Mouse (Mus musculus): ENCODE measurements around the gene Lrrc3c. TPM values are rescaled to one million over a fixed set of nuclear protein-coding genes. Genes with fewer than 3 reads are reported as not detected.
A peak's percentile ranks its signal among the peaks of the same experiment; 100 is the strongest.
"Not testable (repeated sequence)": the region's sequence is repeated elsewhere in the genome, so short reads cannot be mapped to it uniquely, and the experiment has no call there.

Lrrc3c gene
- total and polyA plus RNA-seq, 2 experiments from 2014 or later: not detected

GRCm38 (mm10) chr11:98625611-98626410, 27.7 kb downstream of the Lrrc3c start, which contains the start of the genes Gm12355 and Gsdma3:
Gene Gm12355 (minus strand): TSS chr11:98625661.
Gene Gsdma3 (plus strand): TSS chr11:98626360.
- no peaks in the 10 kb centered on the region for H3K9me3 ChIP-seq (ENCODE audit: low read length)
- no peak within 1 kb of the TSS for H3K27ac ChIP-seq
- no peak for ATAC-seq
- H3K4me2 ChIP-seq (ENCODE audit: low read depth, low read length): no peak within 1 kb of the TSS
- no peaks in the 10 kb centered on the region for H3K27me3 ChIP-seq (ENCODE audit: insufficient read depth, low read length)
- no peaks in the 10 kb centered on the region for H3K36me3 ChIP-seq (ENCODE audit: insufficient read depth, low read length)
- 90% methylated on average over 10 of the region's 10 CpGs for WGBS
- no peak for TF ChIP-seq CTCF (IDR thresholded peaks at IDR 0.05; ENCODE audit: low read depth)
- no peak within 1 kb of the TSS for H3K9ac ChIP-seq (replicated peaks; ENCODE audit: low read length)
- no peak for DNase-seq (ENCODE audit: low spot score)
- H3K4me3 ChIP-seq (ENCODE audit: low read length): no peak within 1 kb of the TSS
- H3K4me1 ChIP-seq (ENCODE audit: insufficient read depth, low read length): no peaks in the 10 kb centered on the region

- no peaks in the 10 kb centered on the region for H3K36me3 ChIP-seq (ENCODE audit: insufficient read depth, low read length)
- ATAC-seq (peak; percentile 73; the same call in 1 of the 2 replicates), DNase-seq (ENCODE audit: low spot score) (peak; percentile 57)
- no peaks in the 10 kb centered on the region for H3K27me3 ChIP-seq (ENCODE audit: insufficient read depth, low read length)
- H3K9ac ChIP-seq (replicated peaks; ENCODE audit: low read length): no peak overlapping the region
- no peak for TF ChIP-seq CTCF (IDR thresholded peaks at IDR 0.05; ENCODE audit: low read depth)
- no peaks in the 10 kb centered on the region for H3K4me1 ChIP-seq (ENCODE audit: insufficient read depth, low read length)
- no peak overlapping the region for H3K4me3 ChIP-seq (ENCODE audit: low read length)
- H3K9me3 ChIP-seq (ENCODE audit: low read length): no peaks in the 10 kb centered on the region
- WGBS: 71% methylated on average over 3 of the region's 3 CpGs
- no peak overlapping the region for H3K27ac ChIP-seq
- H3K4me2 ChIP-seq (ENCODE audit: low read depth, low read length): no peak overlapping the region
Measured at GRCm38 (mm10) chr11:98628706-98629105, 30.6 kb downstream of the Lrrc3c start.

GRCm38 (mm10) chr11:98630646-98631045, 32.6 kb downstream of the Lrrc3c start:
- no peak for DNase-seq (ENCODE audit: low spot score)
- H3K9me3 ChIP-seq (ENCODE audit: low read length): no peaks in the 10 kb centered on the region
- H3K4me1 ChIP-seq (ENCODE audit: insufficient read depth, low read length): no peaks in the 10 kb centered on the region
- no peak overlapping the region for H3K9ac ChIP-seq (replicated peaks; ENCODE audit: low read length)
- TF ChIP-seq CTCF (IDR thresholded peaks at IDR 0.05; ENCODE audit: low read depth): no peak
- ATAC-seq: no peak
- no peaks in the 10 kb centered on the region for H3K27me3 ChIP-seq (ENCODE audit: insufficient read depth, low read length)
- 90% methylated on average over 5 of the region's 5 CpGs for WGBS
- no peak overlapping the region for H3K4me3 ChIP-seq (ENCODE audit: low read length)
- H3K27ac ChIP-seq: no peak overlapping the region
- no peak overlapping the region for H3K4me2 ChIP-seq (ENCODE audit: low read depth, low read length)
- no peaks in the 10 kb centered on the region for H3K36me3 ChIP-seq (ENCODE audit: insufficient read depth, low read length)

- not testable (repeated sequence) for ATAC-seq; H3K36me3 ChIP-seq (ENCODE audit: insufficient read depth, low read length); H3K27me3 ChIP-seq (ENCODE audit: insufficient read depth, low read length); H3K9me3 ChIP-seq (ENCODE audit: low read length); H3K4me2 ChIP-seq (ENCODE audit: low read depth, low read length); H3K27ac ChIP-seq; H3K4me3 ChIP-seq (ENCODE audit: low read length); H3K4me1 ChIP-seq (ENCODE audit: insufficient read depth, low read length); H3K9ac ChIP-seq (replicated peaks; ENCODE audit: low read length); DNase-seq (ENCODE audit: low spot score)
- 38% methylated on average over 10 of the region's 10 CpGs for WGBS
- TF ChIP-seq CTCF (IDR thresholded peaks at IDR 0.05; ENCODE audit: low read depth): peak; percentile 46
Measured at GRCm38 (mm10) chr11:98635312-98635970, 37.4 kb downstream of the Lrrc3c start.

GRCm38 (mm10) chr11:98637501-98637900, 39.4 kb downstream of the Lrrc3c start:
- WGBS: 65% methylated on average over 1 of the region's 1 CpGs

GRCm38 (mm10) chr11:98640091-98640490, 42.0 kb downstream of the Lrrc3c start:
- no peaks in the 10 kb centered on the region for H3K9me3 ChIP-seq (ENCODE audit: low read length)
- DNase-seq (ENCODE audit: low spot score) (no peak), ATAC-seq (no peak)
- 70% methylated on average over 5 of the region's 5 CpGs for WGBS
- no peak overlapping the region for H3K4me2 ChIP-seq (ENCODE audit: low read depth, low read length)
- H3K36me3 ChIP-seq (ENCODE audit: insufficient read depth, low read length): no peaks in the 10 kb centered on the region
- no peak for TF ChIP-seq CTCF (IDR thresholded peaks at IDR 0.05; ENCODE audit: low read depth)
- H3K4me3 ChIP-seq (ENCODE audit: low read length): no peak overlapping the region
- H3K27me3 ChIP-seq (ENCODE audit: insufficient read depth, low read length): no peaks in the 10 kb centered on the region
- H3K9ac ChIP-seq (replicated peaks; ENCODE audit: low read length): no peak overlapping the region
- no peak overlapping the region for H3K27ac ChIP-seq
- no peaks in the 10 kb centered on the region for H3K4me1 ChIP-seq (ENCODE audit: insufficient read depth, low read length)

More at GRCm38 (mm10) chr11:98637501-98637900, 39.4 kb downstream of the Lrrc3c start:
- Histone ChIP-seq H3K27ac (no peak overlapping the region), H3K27me3 (ENCODE audit: insufficient read depth, low read length) (no peaks in the 10 kb centered on the region), H3K4me1 (ENCODE audit: insufficient read depth, low read length) (no peaks in the 10 kb centered on the region), H3K9ac (replicated peaks; ENCODE audit: low read length) (no peak overlapping the region), H3K36me3 (ENCODE audit: insufficient read depth, low read length) (no peaks in the 10 kb centered on the region), H3K9me3 (ENCODE audit: low read length) (no peaks in the 10 kb centered on the region), H3K4me3 (ENCODE audit: low read length) (no peak overlapping the region), H3K4me2 (ENCODE audit: low read depth, low read length) (no peak overlapping the region)
- DNase-seq (ENCODE audit: low spot score): no peak
- TF ChIP-seq CTCF (IDR thresholded peaks at IDR 0.05; ENCODE audit: low read depth): no peak
- no peak for ATAC-seq
